Mouse (Mus musculus): ENCODE measurements around the gene Unc45b.

GRCm38 (mm10) chr11:82883180-82883579, 27.2 kb upstream of the Unc45b start:
- no peak for TF ChIP-seq CTCF (IDR thresholded peaks at IDR 0.05; ENCODE audit: insufficient read depth, low read depth, low read length)
- no peak for TF ChIP-seq POLR2A (IDR thresholded peaks at IDR 0.05; ENCODE audit: insufficient read depth, low read depth, low read length)
